Mouse (Mus musculus) layer of hippocampus, adult 9-11 months (tissue): ENCODE measurements around the gene Actr1a.

Source experiments
- DNase-seq: peaks from one replicate; pipeline ENCODE4 v3.0.0; 2022

Gene Actr1a

GRCm38 (mm10) chr19:46399372-46399771 is 3.8 kb upstream of the Actr1a start:
- DNase-seq, result no peak

- DNase-seq, result no peak
Observed at GRCm38 (mm10) chr19:46398401-46398800, 2.9 kb upstream of the Actr1a start.

- no peak for DNase-seq
Observed at GRCm38 (mm10) chr19:46397436-46398001, 2.0 kb upstream of the Actr1a start.

- DNase-seq, result peak; percentile 99
Observed at GRCm38 (mm10) chr19:46396686-46397435, 1.3 kb upstream of the Actr1a start, which contains the start of gene Sufu. Gene Sufu, plus strand, starts transcription at chr19:46396896.

- DNase-seq, result no peak
Observed at GRCm38 (mm10) chr19:46396109-46396508, 561 bp upstream of the Actr1a start.

- DNase-seq, result no peak
Observed at GRCm38 (mm10) chr19:46394712-46395108, 838 bp downstream of the Actr1a start.

GRCm38 (mm10) chr19:46392018-46392417 is 3.5 kb downstream of the Actr1a start:
- peak; percentile 30 for DNase-seq

GRCm38 (mm10) chr19:46389872-46390271 is 5.7 kb downstream of the Actr1a start:
- no peak for DNase-seq

- DNase-seq, result no peak
Observed at GRCm38 (mm10) chr19:46382275-46382674, 13.3 kb downstream of the Actr1a start.

- no peak for DNase-seq
Observed at GRCm38 (mm10) chr19:46375891-46376290, 19.7 kb downstream of the Actr1a start.

- peak; percentile 55 for DNase-seq
Observed at GRCm38 (mm10) chr19:46375489-46375888, 20.1 kb downstream of the Actr1a start.

- DNase-seq, result no peak
Observed at GRCm38 (mm10) chr19:46374477-46375088, 21.0 kb downstream of the Actr1a start.

GRCm38 (mm10) chr19:46369204-46369603 is 26.3 kb downstream of the Actr1a start:
- DNase-seq, result peak; percentile 60

GRCm38 (mm10) chr19:46367798-46368590 is 27.6 kb downstream of the Actr1a start:
- peak; percentile 41 for DNase-seq

- no peak for DNase-seq
Observed at GRCm38 (mm10) chr19:46363294-46364009, 32.1 kb downstream of the Actr1a start.

- no peak for DNase-seq
Observed at GRCm38 (mm10) chr19:46362104-46362503, 33.4 kb downstream of the Actr1a start.

- DNase-seq, result no peak
Observed at GRCm38 (mm10) chr19:46358381-46358780, 37.2 kb downstream of the Actr1a start.

- DNase-seq, result no peak
Observed at GRCm38 (mm10) chr19:46357344-46358280, 37.9 kb downstream of the Actr1a start.

GRCm38 (mm10) chr19:46356701-46357138 is 38.8 kb downstream of the Actr1a start:
- peak; percentile 94 for DNase-seq

GRCm38 (mm10) chr19:46350168-46350932 is 45.2 kb downstream of the Actr1a start, which contains the start of gene 2310034G01Rik:
Gene 2310034G01Rik, minus strand, starts transcription at chr19:46350302.
- no peak for DNase-seq
